Mouse (Mus musculus): ENCODE measurements at regions not wholly inside any gene's neighbourhood (a gene's known extent, or its start where the extent isn't known, plus 50 kb on each side); places are given as distances from the start of the nearest gene placed in this dataset.

DNA sequence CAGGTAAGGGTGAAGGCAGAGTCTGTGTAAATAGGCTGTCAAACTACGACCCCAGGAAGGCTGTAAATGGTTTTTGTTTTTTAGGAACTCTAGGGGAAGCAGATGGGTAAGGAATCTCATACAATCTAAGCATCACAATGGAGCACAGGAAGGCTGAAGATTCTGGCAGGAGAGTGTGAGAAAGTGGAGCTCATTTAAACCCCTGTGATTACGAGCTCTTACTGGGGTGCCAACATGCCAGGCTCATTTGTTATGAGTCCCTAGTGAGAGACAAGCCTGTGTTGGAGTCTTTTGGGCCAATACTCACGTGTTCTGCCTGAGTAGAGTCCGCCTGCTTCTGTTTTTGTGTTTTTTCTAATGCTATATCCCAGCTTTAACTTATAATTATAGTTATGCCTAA is 169.3 kb upstream of the Ankrd50 start:
- Histone ChIP-seq H3K36me3 (ENCODE audit: control insufficient read depth, insufficient read depth, low read length) (no peaks in the 10 kb centered on the region), H3K9me3 (ENCODE audit: control insufficient read depth, low read length) (no peaks in the 10 kb centered on the region), H3K4me3 (ENCODE audit: low read depth, low read length) (no peak overlapping the region), H3K4me1 (replicated peaks; ENCODE audit: control insufficient read depth, insufficient read depth) (no peaks in the 10 kb centered on the region), H3K27me3 (ENCODE audit: control insufficient read depth, insufficient read depth, low read length) (no peaks in the 10 kb centered on the region), H3K4me2 (replicated peaks; ENCODE audit: low read depth) (no peak overlapping the region), H3K9ac (ENCODE audit: low read length) (no peak overlapping the region), H3K27ac (replicated peaks) (no peak overlapping the region)
- DNase-seq (ENCODE audit: low spot score) (no peak), ATAC-seq (ENCODE audit: low FRiP score, low TSS enrichment) (no peak)
- WGBS = 67% methylated on average over 4 of the region's 4 CpGs
- no peak for TF ChIP-seq EP300 (optimal IDR thresholded peaks at IDR 0.05)
- no peak for TF ChIP-seq CTCF (IDR thresholded peaks at IDR 0.05; ENCODE audit: low read depth)

GRCm38 (mm10) chr3:38652985-38653685 is 168.5 kb upstream of the Ankrd50 start:
- no peaks in the 10 kb centered on the region for H3K9me3 ChIP-seq (ENCODE audit: control insufficient read depth, low read length)
- no peak overlapping the region for H3K4me2 ChIP-seq (replicated peaks; ENCODE audit: low read depth)
- 61% methylated on average over 5 of the region's 5 CpGs for WGBS
- no peak for DNase-seq (ENCODE audit: low spot score)
- no peak overlapping the region for H3K4me3 ChIP-seq (ENCODE audit: low read depth, low read length)
- TF ChIP-seq CTCF (IDR thresholded peaks at IDR 0.05; ENCODE audit: low read depth) = no peak
- TF ChIP-seq EP300 (optimal IDR thresholded peaks at IDR 0.05) = no peak
- no peaks in the 10 kb centered on the region for H3K36me3 ChIP-seq (ENCODE audit: control insufficient read depth, insufficient read depth, low read length)
- H3K27ac ChIP-seq (replicated peaks) = no peak overlapping the region
- no peak overlapping the region for H3K9ac ChIP-seq (ENCODE audit: low read length)
- H3K4me1 ChIP-seq (replicated peaks; ENCODE audit: control insufficient read depth, insufficient read depth) = peaks cover 3% of the 10 kb centered on the region; the same call in 1 of the 2 replicates
- no peak for ATAC-seq (ENCODE audit: low FRiP score, low TSS enrichment)
- H3K27me3 ChIP-seq (ENCODE audit: control insufficient read depth, insufficient read depth, low read length) = no peaks in the 10 kb centered on the region

GRCm38 (mm10) chr3:38650176-38650575 is 165.5 kb upstream of the Ankrd50 start:
- Histone ChIP-seq H3K4me1 (replicated peaks; ENCODE audit: control insufficient read depth, insufficient read depth) (peaks cover 3% of the 10 kb centered on the region; the same call in 1 of the 2 replicates), H3K4me2 (replicated peaks; ENCODE audit: low read depth) (no peak overlapping the region), H3K4me3 (ENCODE audit: low read depth, low read length) (no peak overlapping the region), H3K9me3 (ENCODE audit: control insufficient read depth, low read length) (no peaks in the 10 kb centered on the region), H3K36me3 (ENCODE audit: control insufficient read depth, insufficient read depth, low read length) (no peaks in the 10 kb centered on the region), H3K27ac (replicated peaks) (no peak overlapping the region), H3K9ac (ENCODE audit: low read length) (no peak overlapping the region), H3K27me3 (ENCODE audit: control insufficient read depth, insufficient read depth, low read length) (no peaks in the 10 kb centered on the region)
- 57% methylated on average over 4 of the region's 4 CpGs for WGBS
- ATAC-seq (ENCODE audit: low FRiP score, low TSS enrichment) = no peak
- TF ChIP-seq EP300 (optimal IDR thresholded peaks at IDR 0.05) (no peak), CTCF (IDR thresholded peaks at IDR 0.05; ENCODE audit: low read depth) (no peak)
- DNase-seq (ENCODE audit: low spot score) = no peak

DNA sequence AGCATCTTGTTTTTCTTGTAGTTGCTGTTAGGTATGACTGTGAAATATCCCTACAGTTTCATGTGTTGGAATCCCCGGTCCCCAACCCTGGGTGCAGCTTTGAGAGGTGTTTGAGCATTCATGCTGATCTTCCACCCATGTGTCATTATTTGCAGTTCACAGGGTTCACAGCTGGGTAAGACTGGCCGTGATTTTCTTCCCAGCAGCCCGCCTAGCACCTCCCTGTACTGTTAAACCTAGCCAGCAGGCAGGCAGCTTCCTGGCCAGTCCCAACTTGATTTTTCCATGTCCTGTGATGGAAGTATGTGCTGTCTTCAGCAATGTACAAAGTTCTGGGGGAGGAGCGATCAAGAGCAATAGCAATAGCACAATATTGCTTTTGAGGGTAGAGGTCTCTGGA is 164.0 kb upstream of the Ankrd50 start:
- Histone ChIP-seq H3K9me3 (ENCODE audit: control insufficient read depth, low read length) (no peaks in the 10 kb centered on the region), H3K4me1 (replicated peaks; ENCODE audit: control insufficient read depth, insufficient read depth) (peaks cover 3% of the 10 kb centered on the region; the same call in 1 of the 2 replicates), H3K36me3 (ENCODE audit: control insufficient read depth, insufficient read depth, low read length) (no peaks in the 10 kb centered on the region), H3K27me3 (ENCODE audit: control insufficient read depth, insufficient read depth, low read length) (no peaks in the 10 kb centered on the region), H3K27ac (replicated peaks) (no peak overlapping the region), H3K4me2 (replicated peaks; ENCODE audit: low read depth) (no peak overlapping the region), H3K9ac (ENCODE audit: low read length) (no peak overlapping the region), H3K4me3 (ENCODE audit: low read depth, low read length) (no peak overlapping the region)
- DNase-seq (ENCODE audit: low spot score) (peak; percentile 33), ATAC-seq (ENCODE audit: low FRiP score, low TSS enrichment) (peak; percentile 66)
- 53% methylated on average over 4 of the region's 4 CpGs for WGBS
- no peak for TF ChIP-seq CTCF (IDR thresholded peaks at IDR 0.05; ENCODE audit: low read depth)
- no peak for TF ChIP-seq EP300 (optimal IDR thresholded peaks at IDR 0.05)

DNA sequence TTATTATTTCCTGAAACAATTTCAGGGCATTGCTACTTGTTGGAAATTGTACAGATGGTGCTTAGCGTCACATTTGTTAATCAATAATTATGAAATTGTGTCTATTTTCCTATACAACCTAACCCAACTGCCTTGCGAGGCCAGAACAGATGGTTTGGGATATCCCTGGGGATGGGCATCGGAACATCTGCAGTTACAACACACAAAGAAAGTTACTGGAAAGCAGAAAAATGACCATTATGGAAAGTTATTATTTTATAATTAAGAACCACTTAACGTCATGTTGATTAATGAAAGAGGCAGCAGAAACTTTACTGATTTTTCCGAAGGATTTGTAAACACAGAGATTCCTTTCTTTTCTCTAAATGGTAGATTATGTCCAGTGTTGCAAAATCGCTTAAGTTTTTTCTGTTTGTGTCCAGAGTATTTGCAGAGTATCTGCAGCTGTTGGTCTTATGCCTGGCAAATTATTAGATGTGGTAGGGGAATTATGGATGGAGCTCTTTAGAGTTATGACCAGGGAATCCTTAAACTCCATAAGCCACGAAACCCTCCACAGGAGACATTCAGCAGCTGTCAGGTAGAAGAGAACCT is 163.2 kb upstream of the Ankrd50 start:
- no peak for TF ChIP-seq EP300 (optimal IDR thresholded peaks at IDR 0.05)
- DNase-seq (ENCODE audit: low spot score) (no peak), ATAC-seq (ENCODE audit: low FRiP score, low TSS enrichment) (no peak)

DNA sequence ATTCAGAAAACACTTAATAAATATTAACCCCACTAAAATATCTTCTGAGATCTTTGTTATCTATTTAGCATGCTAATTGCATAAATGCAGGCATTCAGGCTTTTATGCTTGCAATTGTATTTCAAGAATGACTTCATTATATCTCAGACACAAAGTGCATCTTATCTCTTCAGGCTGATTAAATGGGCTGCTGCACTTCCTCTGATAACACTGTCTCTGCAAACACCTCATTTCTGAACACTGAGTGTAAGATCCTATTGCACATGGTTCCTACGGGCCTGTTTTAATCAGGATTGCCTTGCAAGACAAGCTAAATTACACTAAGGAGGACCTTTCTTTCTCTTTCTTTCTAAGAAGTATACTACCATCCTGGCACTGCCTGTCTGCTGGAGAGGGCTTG is 157.1 kb upstream of the Ankrd50 start:
- ATAC-seq (ENCODE audit: low FRiP score, low TSS enrichment) = no peak
- 59% methylated on average over 1 of the region's 1 CpGs for whole genome bisulfite sequencing
- TF ChIP-seq EP300 (optimal IDR thresholded peaks at IDR 0.05) (no peak), CTCF (IDR thresholded peaks at IDR 0.05; ENCODE audit: low read depth) (no peak)
- Histone ChIP-seq H3K4me3 (ENCODE audit: low read depth, low read length) (no peak overlapping the region), H3K9ac (ENCODE audit: low read length) (no peak overlapping the region), H3K27me3 (ENCODE audit: control insufficient read depth, insufficient read depth, low read length) (no peaks in the 10 kb centered on the region), H3K36me3 (ENCODE audit: control insufficient read depth, insufficient read depth, low read length) (no peaks in the 10 kb centered on the region), H3K4me1 (replicated peaks; ENCODE audit: control insufficient read depth, insufficient read depth) (no peaks in the 10 kb centered on the region), H3K4me2 (replicated peaks; ENCODE audit: low read depth) (no peak overlapping the region), H3K27ac (replicated peaks) (no peak overlapping the region), H3K9me3 (ENCODE audit: control insufficient read depth, low read length) (no peaks in the 10 kb centered on the region)
- DNase-seq (ENCODE audit: low spot score) = no peak

More for the DNA sequence above, 163.2 kb upstream of the Ankrd50 start:
- Histone ChIP-seq H3K27me3 (ENCODE audit: control insufficient read depth, insufficient read depth, low read length) (no peaks in the 10 kb centered on the region), H3K9me3 (ENCODE audit: control insufficient read depth, low read length) (no peaks in the 10 kb centered on the region), H3K4me1 (replicated peaks; ENCODE audit: control insufficient read depth, insufficient read depth) (peaks cover 3% of the 10 kb centered on the region; the same call in 1 of the 2 replicates), H3K4me2 (replicated peaks; ENCODE audit: low read depth) (no peak overlapping the region), H3K36me3 (ENCODE audit: control insufficient read depth, insufficient read depth, low read length) (no peaks in the 10 kb centered on the region), H3K9ac (ENCODE audit: low read length) (no peak overlapping the region), H3K27ac (replicated peaks) (no peak overlapping the region), H3K4me3 (ENCODE audit: low read depth, low read length) (no peak overlapping the region)
- 44% methylated on average over 7 of the region's 7 CpGs for WGBS
